Mouse (Mus musculus): Measurements from ENCODE around the gene Mdc1.
A peak's percentile ranks its signal among the peaks of the same experiment; 100 is the strongest.

Mdc1 gene

GRCm38 (mm10) chr17:35841076-35841950 lies at the start of gene Mdc1:
Gene Mdc1, plus strand, starts transcription at chr17:35841515.
- DNase-seq (ENCODE audit: low read depth, low spot score), result peak; percentile 98

DNA sequence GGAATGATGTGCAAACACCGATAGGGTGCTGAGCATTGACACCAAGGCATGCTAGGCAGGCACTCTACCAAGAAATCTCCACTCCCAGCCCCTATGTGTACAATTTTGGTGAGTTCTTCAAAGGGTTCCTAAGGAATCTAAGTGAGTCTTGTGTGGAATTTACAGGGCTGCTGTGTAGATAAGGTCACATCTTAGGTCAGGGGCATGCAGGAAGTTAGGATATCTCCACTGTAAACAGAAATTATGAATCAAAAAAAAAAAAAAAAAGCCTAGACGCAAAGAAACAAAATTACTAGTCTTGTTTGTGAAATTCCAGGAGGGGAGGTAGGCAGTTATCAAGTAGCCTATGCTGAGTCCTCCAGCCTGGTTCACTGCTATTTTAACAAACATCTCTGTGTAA lies 48.5 kb upstream of the Mdc1 start:
- no peak for DNase-seq (ENCODE audit: low read depth, low spot score)

GRCm38 (mm10) chr17:35795099-35795498 lies 46.2 kb upstream of the Mdc1 start:
- DNase-seq (ENCODE audit: low read depth, low spot score), result no peak

DNA sequence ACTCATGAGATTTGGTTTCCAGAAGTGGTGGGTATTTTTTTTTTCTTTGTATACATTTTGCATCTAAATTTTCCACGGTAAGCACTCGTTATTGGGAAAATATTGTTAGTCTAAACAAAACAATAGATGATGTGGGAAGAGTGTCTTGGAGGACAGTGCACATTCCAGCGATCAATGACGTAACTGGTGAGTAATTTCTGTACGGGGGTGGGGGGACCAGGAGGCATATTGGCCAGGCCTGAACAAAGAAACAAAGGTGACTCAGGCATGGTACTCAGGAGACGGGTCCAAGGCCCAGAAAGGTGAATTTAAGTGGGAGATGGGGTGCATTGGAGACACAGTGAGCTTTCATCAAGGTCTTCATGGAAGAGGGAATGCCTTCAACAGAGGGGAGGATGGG lies 45.7 kb upstream of the Mdc1 start:
- DNase-seq (ENCODE audit: low read depth, low spot score), result no peak

- DNase-seq (ENCODE audit: low read depth, low spot score), result no peak
Observed at GRCm38 (mm10) chr17:35796835-35797234, 44.5 kb upstream of the Mdc1 start.

- no peak for DNase-seq (ENCODE audit: low read depth, low spot score)
Observed at GRCm38 (mm10) chr17:35800905-35801304, 40.4 kb upstream of the Mdc1 start.

- DNase-seq (ENCODE audit: low read depth, low spot score), result no peak
Observed at GRCm38 (mm10) chr17:35803020-35803419, 38.3 kb upstream of the Mdc1 start.

GRCm38 (mm10) chr17:35803858-35804399 lies 37.4 kb upstream of the Mdc1 start:
- no peak for DNase-seq (ENCODE audit: low read depth, low spot score)

- no peak for DNase-seq (ENCODE audit: low read depth, low spot score)
Observed at GRCm38 (mm10) chr17:35808073-35808472, 33.2 kb upstream of the Mdc1 start.

GRCm38 (mm10) chr17:35809395-35809794 lies 31.9 kb upstream of the Mdc1 start:
- DNase-seq (ENCODE audit: low read depth, low spot score), result no peak

- no peak for DNase-seq (ENCODE audit: low read depth, low spot score)
Observed at GRCm38 (mm10) chr17:35810900-35811648, 30.2 kb upstream of the Mdc1 start.

DNA sequence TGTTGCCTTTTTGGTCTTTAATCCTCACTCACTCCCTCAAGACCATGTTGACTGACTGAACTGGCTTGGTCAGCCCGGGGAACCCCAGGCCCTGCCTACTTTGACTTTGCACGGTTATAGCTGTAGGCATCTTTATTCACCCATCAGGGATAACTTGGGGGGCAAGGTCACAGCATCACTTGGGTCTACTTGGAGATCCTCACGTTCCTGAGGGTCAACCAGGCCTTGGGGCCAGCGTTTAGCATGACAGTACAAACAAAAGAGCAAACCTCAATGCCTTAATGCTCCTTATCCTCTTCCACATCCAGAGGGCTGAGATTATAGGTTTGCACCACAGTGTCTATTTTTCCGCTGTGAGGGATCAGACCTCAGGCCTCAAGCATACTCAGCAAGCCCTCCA lies 29.0 kb upstream of the Mdc1 start:
- no peak for DNase-seq (ENCODE audit: low read depth, low spot score)

DNA sequence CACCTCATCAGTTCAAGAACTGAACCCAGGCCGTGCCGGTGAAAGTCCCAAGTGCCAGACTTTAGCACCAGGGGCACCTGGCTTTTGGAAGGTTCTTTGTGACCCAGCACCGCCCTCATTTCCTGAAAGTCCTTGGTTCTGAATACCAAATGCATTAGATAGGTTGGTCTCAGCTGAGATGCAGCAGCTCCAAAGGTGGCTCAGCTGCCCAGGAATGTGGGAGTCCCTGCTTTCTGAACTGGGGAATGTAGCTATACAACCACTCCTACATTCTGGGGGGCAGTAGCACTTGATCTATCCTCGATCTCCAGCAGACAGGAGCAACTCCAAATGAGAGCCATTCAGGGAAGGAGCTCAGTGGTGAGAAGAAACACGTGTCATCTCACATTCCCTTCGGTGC lies 28.6 kb upstream of the Mdc1 start:
- DNase-seq (ENCODE audit: low read depth, low spot score), result no peak

DNA sequence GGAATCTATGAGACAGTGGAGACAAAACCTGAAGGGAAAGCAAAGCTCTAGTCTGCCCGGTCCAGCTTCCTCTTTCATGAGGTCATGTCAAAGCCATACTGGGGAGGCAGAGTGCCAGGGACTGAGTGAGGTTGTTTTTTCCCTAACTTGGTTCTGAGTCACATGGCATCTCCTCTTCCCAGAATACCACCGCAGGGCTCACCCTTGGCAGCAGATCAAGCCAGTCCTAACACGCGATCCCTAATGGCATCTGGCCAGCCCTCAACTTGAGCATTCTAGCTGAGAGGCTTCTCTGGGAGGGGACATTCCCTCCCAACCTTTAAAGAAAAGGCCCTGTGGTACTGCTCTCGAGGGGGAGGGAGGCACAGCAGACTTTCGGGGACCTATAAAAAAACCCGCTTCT lies 28.1 kb upstream of the Mdc1 start:
- no peak for DNase-seq (ENCODE audit: low read depth, low spot score)

DNA sequence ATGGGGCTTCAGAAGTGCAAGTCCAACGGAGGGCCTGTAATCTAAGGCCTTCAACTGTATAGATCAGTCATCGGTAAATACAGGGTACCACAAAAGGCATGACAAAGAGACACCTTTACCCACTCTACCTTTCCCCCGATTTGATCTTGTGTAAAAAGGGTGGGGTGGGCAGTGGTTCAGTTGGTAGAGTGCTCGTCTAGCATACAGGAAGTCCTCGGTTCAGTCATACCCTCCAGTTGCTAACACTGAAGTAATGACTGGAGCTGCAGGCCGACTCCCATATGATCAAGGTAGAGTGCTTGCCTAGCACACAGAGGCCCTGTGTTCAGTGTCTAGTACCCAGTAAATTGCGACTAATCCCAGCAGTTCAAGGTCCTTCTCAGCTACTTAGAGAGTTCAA lies 27.7 kb upstream of the Mdc1 start:
- DNase-seq (ENCODE audit: low read depth, low spot score), result no peak

- DNase-seq (ENCODE audit: low read depth, low spot score), result no peak
Observed at GRCm38 (mm10) chr17:35814678-35815077, 26.6 kb upstream of the Mdc1 start.

DNA sequence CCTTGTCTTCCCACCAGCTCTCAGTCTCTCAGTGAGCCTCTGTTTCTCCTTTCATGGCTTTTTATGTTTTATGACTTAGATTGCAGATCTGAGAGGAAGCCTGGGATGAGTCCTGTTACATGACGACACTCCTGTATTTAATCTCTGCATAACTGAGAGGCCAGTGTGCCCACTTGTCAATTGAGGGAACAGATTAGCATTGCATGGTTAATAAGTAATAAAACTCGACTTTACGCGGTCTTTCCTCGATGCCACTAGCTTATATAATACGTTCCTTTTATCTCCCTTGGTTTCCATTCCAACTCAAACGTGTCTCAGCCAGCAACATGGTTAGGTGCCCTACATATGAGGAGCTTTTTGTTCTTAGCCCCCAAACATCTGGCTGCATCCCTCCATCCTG lies 25.5 kb upstream of the Mdc1 start:
- no peak for DNase-seq (ENCODE audit: low read depth, low spot score)

GRCm38 (mm10) chr17:35816686-35817085 lies 24.6 kb upstream of the Mdc1 start:
- no peak for DNase-seq (ENCODE audit: low read depth, low spot score)

DNA sequence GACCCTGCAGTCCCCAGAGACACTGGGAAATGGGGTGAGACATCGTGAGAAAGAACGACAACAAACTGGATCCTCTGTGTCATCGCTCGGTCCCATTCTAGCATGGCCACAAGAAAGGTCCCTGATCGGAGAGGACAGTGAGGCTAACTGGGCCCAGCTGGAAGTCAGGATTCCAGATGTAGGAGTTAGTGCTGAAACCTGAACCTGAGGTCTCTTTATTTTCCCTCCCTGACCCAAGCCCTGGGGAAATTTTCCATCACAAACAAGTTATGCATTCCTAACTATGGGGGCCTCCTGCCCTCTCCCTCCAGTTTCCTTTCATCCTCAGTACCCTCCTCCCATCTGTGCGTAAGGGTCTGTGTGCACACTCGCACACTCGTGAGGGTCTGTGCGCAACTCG lies 24.1 kb upstream of the Mdc1 start:
- no peak for DNase-seq (ENCODE audit: low read depth, low spot score)

DNA sequence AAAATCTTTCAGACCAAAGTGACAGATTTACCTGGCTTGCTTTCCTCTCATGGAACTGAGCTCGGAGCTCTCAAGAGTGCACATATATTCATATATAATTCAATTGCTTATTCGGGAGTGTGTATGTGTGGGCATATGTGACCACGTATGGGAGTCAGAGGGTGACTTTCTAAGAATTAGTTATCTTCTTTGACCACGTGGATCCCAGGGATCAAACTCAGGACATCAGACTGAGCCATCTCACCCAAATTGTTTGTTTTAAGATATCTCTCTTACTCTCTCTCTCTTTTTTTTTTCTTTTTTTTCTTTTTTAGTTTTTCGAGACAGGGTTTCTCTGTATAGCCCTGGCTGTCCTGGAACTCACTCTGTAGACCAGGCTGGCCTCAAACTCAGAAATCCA lies 21.2 kb upstream of the Mdc1 start:
- no peak for DNase-seq (ENCODE audit: low read depth, low spot score)

GRCm38 (mm10) chr17:35821439-35822430 lies 19.6 kb upstream of the Mdc1 start, which contains the start of gene Ier3:
Gene Ier3, plus strand, starts transcription at chr17:35821684.
- DNase-seq (ENCODE audit: low read depth, low spot score), result no peak
